Mouse (Mus musculus) kidney, embryonic 15.5 days (tissue): ENCODE measurements around the gene Tbc1d10a. TPM values are rescaled to one million over a fixed set of nuclear protein-coding genes. Genes with fewer than 3 reads are reported as not detected.
"Not testable (repeated sequence)": the region's sequence is repeated elsewhere in the genome, so short reads cannot be mapped to it uniquely, and the experiment has no call there.

Experiments used
- ATAC-seq: fragments of 200-750 bp; cut with Nextera tagmentation; replicated peaks from 2 replicates; pipeline ENCODE4 v1.8.0; 2017; ENCODE audit warnings: moderate TSS enrichment; ENCODE audit not compliant: low FRiP score
- H3K27ac ChIP-seq: fragments of 300-500 bp; sonication (generic); 2 replicates; pipeline ENCODE4 v1.5.1; 2015; ENCODE audit warnings: mild to moderate bottlenecking, inconsistent platforms
- H3K27me3 ChIP-seq: fragments of 300-500 bp; sonication (generic); 2 replicates; pipeline ENCODE4 v1.6.1; 2015; ENCODE audit warnings: inconsistent platforms
- H3K36me3 ChIP-seq: fragments of 300-500 bp; sonication (generic); 2 replicates; pipeline ENCODE4 v1.6.1; 2015; ENCODE audit warnings: inconsistent platforms
- H3K4me1 ChIP-seq: fragments of 300-500 bp; sonication (generic); 2 replicates; pipeline ENCODE4 v1.6.1; 2015; ENCODE audit warnings: inconsistent platforms
- H3K4me2 ChIP-seq: fragments of 300-500 bp; sonication (generic); 2 replicates; pipeline ENCODE4 v1.6.1; 2015; ENCODE audit warnings: moderate library complexity, mild to moderate bottlenecking, inconsistent platforms
- H3K4me3 ChIP-seq: fragments of 300-500 bp; sonication (generic); replicated peaks from 2 replicates; pipeline ENCODE4 v1.5.1; 2015; ENCODE audit warnings: mild to moderate bottlenecking, inconsistent platforms
- H3K9ac ChIP-seq: fragments of 300-500 bp; sonication (generic); 2 replicates; pipeline ENCODE4 v1.6.1; 2015; ENCODE audit warnings: mild to moderate bottlenecking, inconsistent platforms
- H3K9me3 ChIP-seq: fragments of 300-500 bp; sonication (generic); replicated peaks from 2 replicates; pipeline ENCODE4 v1.6.1; 2016; ENCODE audit warnings: inconsistent platforms
- WGBS: fragments of 180-500 bp; shearing (Covaris S2); methylation state at CpG from one replicate; pipeline ENCODE4 v1.1.7; 2015; ENCODE audit warnings: mixed read lengths; 5-methylcytosine and 5-hydroxymethylcytosine counted together
- polyA plus RNA-seq: library from polyadenylated mRNA; unstranded; fragments of >200 nt; fragmentation: Nextera tagmentation; extraction: Ambion mirVana; gene quantifications from 2 replicates; pipeline ENCODE4 v1.2.1, GENCODE M21; 2015

Gene Tbc1d10a
- polyA plus RNA-seq, 1 experiment from 2014 or later = 43.9 TPM

DNA sequence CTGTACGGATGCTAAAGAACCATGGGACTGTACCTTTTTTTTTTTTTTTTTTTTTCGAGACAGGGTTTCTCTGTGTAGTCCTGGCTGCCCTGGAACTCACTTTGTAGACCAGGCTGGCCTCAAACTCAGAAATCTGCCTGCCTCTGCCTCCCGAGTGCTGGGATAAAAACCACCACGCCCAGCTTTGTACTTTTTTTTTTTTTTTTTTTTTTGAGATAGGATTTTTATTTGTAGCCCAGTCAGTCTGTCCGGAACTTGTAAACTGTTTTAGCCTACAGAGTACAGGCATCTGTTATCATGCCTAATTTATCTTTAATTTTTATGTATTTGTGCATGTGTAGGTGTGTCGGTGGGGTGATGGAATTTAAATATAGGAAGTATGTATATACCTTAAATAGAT, 1.1 kb upstream of the Tbc1d10a start:
- H3K36me3 ChIP-seq = peaks cover 31% of the 10 kb centered on the region
- H3K27ac ChIP-seq, ATAC-seq, H3K9me3 ChIP-seq, H3K4me3 ChIP-seq, H3K27me3 ChIP-seq, H3K4me2 ChIP-seq, H3K9ac ChIP-seq: not testable (repeated sequence)
- H3K4me1 ChIP-seq = peaks cover 29% of the 10 kb centered on the region
- WGBS = 94% methylated on average over 6 of the region's 6 CpGs

DNA sequence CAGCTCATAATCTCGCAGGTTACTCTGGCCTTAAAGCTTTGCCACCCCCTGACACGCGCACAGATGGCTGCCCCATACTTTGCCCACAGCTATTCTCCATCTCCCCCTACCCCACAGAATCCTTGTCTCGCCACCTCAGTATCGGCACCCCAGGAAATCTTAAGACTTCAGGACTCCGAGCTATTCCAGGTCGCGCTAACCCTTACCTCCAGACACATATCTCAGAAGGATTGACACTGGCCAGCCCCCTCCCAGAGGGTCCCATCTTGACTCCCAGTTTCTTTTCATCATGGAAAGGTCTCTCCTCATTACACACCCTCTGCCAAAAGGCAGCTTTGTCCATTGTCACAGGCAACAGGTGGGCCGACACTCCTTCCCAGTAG, 720 bp downstream of the Tbc1d10a start:
- H3K27me3 ChIP-seq = no peaks in the 10 kb centered on the region
- peak overlapping the region; percentile 92 for H3K9ac ChIP-seq
- H3K4me2 ChIP-seq = peak overlapping the region; percentile 87
- H3K4me1 ChIP-seq = peaks cover 47% of the 10 kb centered on the region
- peak; percentile 5; the same call in 1 of the 2 replicates for ATAC-seq
- H3K4me3 ChIP-seq = peak overlapping the region; percentile 94
- no peaks in the 10 kb centered on the region for H3K9me3 ChIP-seq
- H3K36me3 ChIP-seq = peaks cover 13% of the 10 kb centered on the region
- 14% methylated on average over 9 of the region's 9 CpGs for WGBS
- no peak overlapping the region for H3K27ac ChIP-seq

DNA sequence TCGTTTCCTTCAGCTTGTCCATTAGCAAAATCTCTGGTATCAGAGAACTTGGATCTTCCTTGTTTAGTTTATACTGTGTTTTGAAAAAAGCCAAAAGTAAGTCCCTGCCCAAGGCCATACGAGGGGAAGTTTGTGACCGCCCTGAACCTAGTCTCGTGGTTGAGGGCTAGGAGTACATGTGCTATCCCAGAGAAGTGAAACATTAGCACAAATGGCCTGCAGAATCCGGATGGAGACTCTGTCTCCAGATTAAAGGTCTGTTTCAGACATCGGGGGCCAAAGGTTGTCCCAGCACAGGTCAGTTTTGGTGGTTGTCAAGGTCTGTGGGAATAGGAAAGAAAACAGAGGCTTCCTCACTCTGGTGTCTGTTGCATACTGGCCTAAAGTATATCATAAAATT, 2.6 kb downstream of the Tbc1d10a start:
- WGBS = 75% methylated on average over 6 of the region's 6 CpGs
- Histone ChIP-seq H3K27me3 (no peaks in the 10 kb centered on the region), H3K4me2 (no peak overlapping the region), H3K9me3 (no peaks in the 10 kb centered on the region), H3K4me1 (peaks cover 56% of the 10 kb centered on the region), H3K36me3 (no peaks in the 10 kb centered on the region), H3K9ac (no peak overlapping the region), H3K4me3 (no peak overlapping the region), H3K27ac (no peak overlapping the region)
- ATAC-seq = no peak

DNA sequence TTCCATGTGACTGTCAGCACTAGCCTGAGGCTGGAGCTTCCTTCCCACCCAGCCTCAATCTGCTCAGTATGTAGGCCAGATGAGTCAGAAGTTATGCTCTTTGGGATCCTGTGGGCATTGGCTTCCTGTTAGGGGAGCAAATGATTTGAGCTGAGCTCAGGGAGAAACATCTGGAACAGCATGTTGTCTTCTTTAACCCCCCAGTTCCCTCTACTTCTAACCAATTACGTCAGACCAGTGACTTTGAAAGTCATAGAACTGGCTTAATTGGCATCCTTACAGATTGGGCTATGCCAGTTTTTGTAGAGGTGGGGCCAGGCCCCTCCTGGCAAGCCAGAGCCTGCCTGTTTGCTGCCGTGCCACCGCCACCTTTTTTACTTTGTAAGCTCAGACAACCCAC, 4.1 kb downstream of the Tbc1d10a start:
- Histone ChIP-seq H3K9ac (0 out of 2 replicates have a peak overlapping the region, but pooled peaks have one; percentile 14), H3K27me3 (no peaks in the 10 kb centered on the region)

DNA sequence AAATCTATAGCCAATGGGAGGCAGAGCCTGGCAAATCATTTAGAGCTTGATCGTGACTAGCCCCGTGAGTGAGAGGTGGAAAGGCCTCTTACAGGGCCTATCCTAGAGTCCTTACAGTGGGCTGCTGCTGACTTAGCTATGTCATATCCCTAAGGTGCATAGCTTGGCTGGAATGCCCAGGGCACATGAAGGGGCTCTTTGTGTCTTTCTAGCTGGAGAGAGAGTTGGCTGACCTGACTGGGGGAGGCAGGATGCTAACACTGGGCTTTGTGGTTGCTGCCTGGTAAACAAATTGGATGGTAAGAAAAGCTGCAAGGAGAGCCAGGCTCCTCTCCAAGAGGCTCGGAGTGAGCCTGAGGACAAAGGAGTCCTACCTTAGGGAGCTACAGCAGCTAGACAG, 6.2 kb downstream of the Tbc1d10a start:
- Histone ChIP-seq H3K4me3 (no peak overlapping the region), H3K4me2 (no peak overlapping the region), H3K4me1 (peaks cover 69% of the 10 kb centered on the region), H3K27me3 (no peaks in the 10 kb centered on the region), H3K9me3 (no peaks in the 10 kb centered on the region), H3K27ac (0 out of 2 replicates have a peak overlapping the region, but pooled peaks have one; percentile 48), H3K36me3 (no peaks in the 10 kb centered on the region), H3K9ac (no peak overlapping the region)
- no peak for ATAC-seq
- WGBS = 73% methylated on average over 3 of the region's 3 CpGs

More for the DNA sequence above, 4.1 kb downstream of the Tbc1d10a start:
- no peak overlapping the region for H3K4me2 ChIP-seq
- no peak overlapping the region for H3K4me3 ChIP-seq
- ATAC-seq = no peak
- no peaks in the 10 kb centered on the region for H3K9me3 ChIP-seq
- WGBS = 65% methylated on average over 3 of the region's 3 CpGs
- H3K36me3 ChIP-seq = no peaks in the 10 kb centered on the region
- H3K27ac ChIP-seq = peak overlapping the region; percentile 48; the same call in 1 of the 2 replicates
- peaks cover 56% of the 10 kb centered on the region for H3K4me1 ChIP-seq

DNA sequence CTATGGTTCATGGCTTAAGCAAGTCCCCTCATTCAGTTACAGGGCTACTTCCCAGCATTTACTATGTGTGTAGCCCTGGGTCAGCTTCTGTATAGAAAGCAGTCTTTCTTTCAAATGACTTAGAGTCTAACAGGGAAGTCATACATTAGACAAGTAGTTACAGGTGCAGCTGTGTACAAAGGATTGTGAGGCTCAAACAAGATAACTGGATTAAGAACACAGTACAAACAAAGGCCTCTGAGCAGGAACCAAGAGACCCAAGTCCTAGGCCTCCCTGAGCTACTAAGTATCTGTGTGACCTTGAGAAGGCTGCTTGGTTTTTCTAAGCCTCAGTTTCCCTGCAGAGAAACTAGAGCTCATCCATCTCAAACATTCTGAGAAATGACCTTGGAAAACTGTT, 6.8 kb downstream of the Tbc1d10a start:
- H3K4me1 ChIP-seq = peaks cover 69% of the 10 kb centered on the region
- no peak overlapping the region for H3K4me2 ChIP-seq
- no peak overlapping the region for H3K27ac ChIP-seq

DNA sequence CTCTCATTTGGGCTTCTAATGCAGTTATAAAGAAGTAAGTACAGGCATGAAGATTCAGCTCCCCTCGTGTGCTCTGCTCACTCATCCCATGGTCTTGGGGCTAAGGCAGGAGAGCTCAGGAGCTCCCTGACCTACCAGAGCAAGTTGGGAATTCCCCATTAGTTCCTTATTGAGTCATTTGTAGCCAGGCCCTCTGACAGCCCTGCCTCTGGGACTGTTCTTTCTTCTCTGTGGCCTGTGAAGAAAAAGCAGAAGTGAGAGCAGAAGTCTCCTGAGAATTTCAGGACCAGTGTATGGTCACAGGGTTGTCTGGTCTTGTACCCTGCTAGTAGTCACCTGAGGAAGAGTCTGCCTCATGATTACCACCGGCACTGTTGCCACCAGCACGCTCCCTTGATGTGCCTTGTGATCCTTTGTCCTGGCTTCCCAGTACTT, 9.0 kb downstream of the Tbc1d10a start:
- ATAC-seq = no peak
- 78% methylated on average over 3 of the region's 3 CpGs for WGBS
- no peaks in the 10 kb centered on the region for H3K27me3 ChIP-seq
- H3K9me3 ChIP-seq = no peaks in the 10 kb centered on the region
- no peak overlapping the region for H3K4me3 ChIP-seq
- H3K27ac ChIP-seq = 0 out of 2 replicates have a peak overlapping the region, but pooled peaks have one; percentile 29
- H3K4me1 ChIP-seq = peaks cover 57% of the 10 kb centered on the region
- no peaks in the 10 kb centered on the region for H3K36me3 ChIP-seq
- no peak overlapping the region for H3K9ac ChIP-seq
- H3K4me2 ChIP-seq = no peak overlapping the region

More for the DNA sequence above, 6.8 kb downstream of the Tbc1d10a start:
- no peaks in the 10 kb centered on the region for H3K9me3 ChIP-seq
- H3K27me3 ChIP-seq = no peaks in the 10 kb centered on the region
- H3K36me3 ChIP-seq = no peaks in the 10 kb centered on the region
- no peak overlapping the region for H3K4me3 ChIP-seq
- H3K9ac ChIP-seq = no peak overlapping the region
- ATAC-seq = no peak

DNA sequence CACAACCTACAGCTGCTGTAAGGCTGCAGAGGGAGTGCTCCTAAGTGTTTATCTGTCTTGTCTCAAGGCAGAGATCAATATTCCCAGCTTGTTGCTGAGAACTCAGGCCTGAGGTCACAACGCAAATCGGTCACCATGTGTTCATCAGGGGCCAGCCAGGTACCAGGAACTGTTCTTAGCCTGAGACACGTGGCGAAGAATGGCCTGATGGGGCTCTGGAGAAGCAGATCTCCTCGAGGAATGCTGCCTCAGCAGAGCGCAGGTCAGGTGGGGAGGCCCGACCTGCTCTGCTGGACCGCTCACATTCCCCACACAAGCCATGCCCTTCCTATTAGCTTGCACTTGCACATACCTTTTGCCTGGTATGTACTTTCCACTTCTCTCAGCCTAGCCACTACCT, 10.0 kb downstream of the Tbc1d10a start:
- Histone ChIP-seq H3K9ac (0 out of 2 replicates have a peak overlapping the region, but pooled peaks have one; percentile 19), H3K4me1 (peaks cover 47% of the 10 kb centered on the region), H3K9me3 (no peaks in the 10 kb centered on the region), H3K4me3 (no peak overlapping the region), H3K27me3 (no peaks in the 10 kb centered on the region), H3K36me3 (no peaks in the 10 kb centered on the region), H3K27ac (peak overlapping the region; percentile 91), H3K4me2 (no peak overlapping the region)
- 39% methylated on average over 8 of the region's 8 CpGs for WGBS
- ATAC-seq = peak; percentile 63

DNA sequence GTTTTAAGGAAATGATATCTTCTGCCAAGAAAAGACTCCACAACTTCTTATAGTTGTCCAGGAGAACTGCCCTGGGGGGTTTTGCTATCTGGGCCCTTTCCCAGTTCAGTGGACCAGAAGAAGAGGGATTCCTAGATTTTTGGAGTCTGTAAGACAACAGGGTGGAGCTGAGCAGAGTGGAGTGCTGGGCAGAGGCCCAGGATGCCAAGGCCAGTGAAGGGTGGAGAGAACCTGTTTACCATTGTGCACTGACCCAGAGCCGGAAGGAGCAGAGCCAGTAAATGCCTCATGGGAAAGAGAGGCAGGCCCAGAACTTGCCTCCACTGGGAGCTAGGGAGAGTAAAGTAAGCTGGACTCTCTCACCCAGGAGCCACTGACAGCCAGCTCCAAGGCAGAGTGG, 11.1 kb downstream of the Tbc1d10a start:
- WGBS = 21% methylated on average over 1 of the region's 1 CpGs
- Histone ChIP-seq H3K27me3 (no peaks in the 10 kb centered on the region), H3K9me3 (no peaks in the 10 kb centered on the region), H3K36me3 (no peaks in the 10 kb centered on the region), H3K4me2 (peak overlapping the region; percentile 22; the same call in 1 of the 2 replicates), H3K9ac (no peak overlapping the region), H3K4me1 (peaks cover 36% of the 10 kb centered on the region), H3K4me3 (no peak overlapping the region), H3K27ac (peak overlapping the region; percentile 91)
- ATAC-seq = peak; percentile 96

DNA sequence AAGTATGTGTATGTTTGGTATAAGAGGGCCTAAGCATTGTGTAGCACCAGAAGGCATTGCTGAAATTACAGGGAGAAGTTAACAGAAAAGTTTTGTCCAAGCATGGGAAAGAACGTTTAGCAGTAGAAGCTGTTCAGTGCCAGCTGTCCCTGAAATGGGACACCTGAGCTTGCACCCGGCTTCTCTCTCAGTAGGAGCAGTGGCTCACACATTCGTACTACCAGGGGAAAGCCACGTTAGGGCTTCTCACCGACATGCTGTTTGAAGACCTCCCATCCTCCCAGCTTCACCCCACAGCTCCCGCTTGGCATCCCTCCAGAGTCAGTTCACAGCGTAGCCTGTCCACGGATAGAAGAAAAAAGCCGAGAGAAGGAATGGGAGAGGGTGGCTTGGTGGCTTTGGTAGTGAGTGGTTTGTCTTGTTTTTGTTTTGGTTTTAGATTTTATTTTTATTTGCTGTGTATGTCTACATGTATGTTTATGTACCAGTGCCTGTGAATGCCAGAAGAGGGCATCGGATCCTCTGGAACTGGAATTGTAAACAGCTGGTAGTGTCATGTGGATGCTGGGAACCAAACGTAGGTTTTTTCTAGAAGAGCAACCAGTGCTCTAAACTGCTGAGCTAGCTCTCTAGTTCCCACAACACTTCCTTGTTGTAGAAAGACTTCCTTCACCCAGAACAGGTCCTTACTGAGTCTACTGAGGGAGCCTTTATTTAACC, 15.6 kb downstream of the Tbc1d10a start:
- Histone ChIP-seq H3K9me3 (no peaks in the 10 kb centered on the region), H3K4me2 (no peak overlapping the region), H3K4me3 (no peak overlapping the region), H3K27ac (0 out of 2 replicates have a peak overlapping the region, but pooled peaks have one; percentile 37), H3K27me3 (no peaks in the 10 kb centered on the region), H3K4me1 (peaks cover 36% of the 10 kb centered on the region), H3K36me3 (peaks cover 15% of the 10 kb centered on the region), H3K9ac (no peak overlapping the region)
- ATAC-seq = no peak
- WGBS = 47% methylated on average over 11 of the region's 11 CpGs

DNA sequence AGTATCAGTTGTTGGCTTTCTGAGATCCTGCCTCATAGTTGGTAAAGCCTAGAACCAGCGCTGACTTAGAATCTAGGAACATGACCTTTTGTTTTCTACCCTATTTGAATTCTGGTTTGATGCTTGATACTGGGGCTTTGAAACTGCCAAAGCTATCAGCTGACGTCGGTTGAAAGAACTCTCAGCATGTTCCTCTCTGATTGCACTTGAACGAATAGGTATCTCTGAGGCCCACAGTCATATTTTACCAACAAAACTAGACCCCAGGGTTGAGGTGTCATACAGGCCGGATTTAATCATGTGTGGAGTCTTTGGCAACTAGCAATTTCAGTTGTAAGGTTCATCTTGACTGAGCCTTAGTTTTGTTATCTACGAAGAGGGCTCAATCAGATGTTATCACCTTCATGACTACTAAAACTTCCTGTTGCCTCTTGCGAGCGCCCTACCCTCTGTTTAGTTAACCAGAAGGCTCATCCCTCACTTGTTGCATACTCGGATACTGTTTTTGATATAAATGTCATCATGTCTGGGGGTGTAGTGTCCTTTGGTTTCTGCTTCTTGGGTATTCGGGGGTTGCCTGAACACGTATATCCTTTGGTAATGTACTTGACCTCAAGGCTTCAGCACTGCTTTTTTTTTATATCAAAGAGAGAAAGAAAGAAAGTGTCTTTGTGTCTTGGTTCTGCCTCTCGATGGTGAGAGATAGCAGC, 16.6 kb downstream of the Tbc1d10a start:
- Histone ChIP-seq H3K4me1 (peaks cover 25% of the 10 kb centered on the region), H3K9ac (no peak overlapping the region), H3K27ac (peak overlapping the region; percentile 85), H3K4me2 (no peak overlapping the region), H3K27me3 (no peaks in the 10 kb centered on the region), H3K4me3 (no peak overlapping the region), H3K9me3 (no peaks in the 10 kb centered on the region), H3K36me3 (peaks cover 25% of the 10 kb centered on the region)
- no peak for ATAC-seq
- 62% methylated on average over 12 of the region's 12 CpGs for WGBS

DNA sequence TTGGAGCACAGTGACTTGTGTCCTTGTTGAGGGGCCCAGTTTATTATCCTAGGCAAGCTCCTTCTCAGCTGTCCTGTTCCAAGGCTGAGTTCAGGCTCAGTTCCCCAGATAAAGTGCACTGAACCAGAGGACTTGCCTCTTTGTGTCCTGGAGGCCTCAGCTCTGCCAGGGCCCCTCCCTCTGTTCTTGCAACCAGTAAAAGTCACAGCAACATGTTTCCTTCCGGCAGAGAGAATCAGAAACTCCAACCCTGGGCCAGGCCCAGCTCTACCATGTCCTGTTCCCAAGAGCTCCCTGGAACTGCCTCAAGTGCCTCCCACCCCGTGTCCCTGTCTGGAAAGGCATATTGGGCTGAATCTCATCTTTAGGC, 17.1 kb downstream of the Tbc1d10a start:
- Histone ChIP-seq H3K4me1 (peaks cover 20% of the 10 kb centered on the region), H3K9me3 (no peaks in the 10 kb centered on the region), H3K9ac (no peak overlapping the region), H3K4me3 (no peak overlapping the region), H3K4me2 (no peak overlapping the region), H3K36me3 (peaks cover 30% of the 10 kb centered on the region), H3K27me3 (no peaks in the 10 kb centered on the region), H3K27ac (peak overlapping the region; percentile 85)
- whole genome bisulfite sequencing = 14% methylated on average over 2 of the region's 2 CpGs
- peak; percentile 71 for ATAC-seq
